Mouse (Mus musculus): ENCODE measurements at regions not wholly inside any gene's neighbourhood (a gene's known extent, or its start where the extent isn't known, plus 50 kb on each side); places are given as distances from the start of the nearest gene placed in this dataset.

- DNase-seq: peak; percentile 15 to 55
These were observed 114.3 kb downstream of the Rab38 start for GRCm38 (mm10) chr7:88544393-88544792.

GRCm38 (mm10) chr7:88544976-88545654 is 115.0 kb downstream of the Rab38 start:
- DNase-seq: no peak

- no peak for DNase-seq
These were observed 145.0 kb downstream of the Rab38 start for GRCm38 (mm10) chr7:88575073-88575472.

- DNase-seq: peak; percentile 4 to 41
These were observed 170.7 kb downstream of the Rab38 start for GRCm38 (mm10) chr7:88600781-88601180.

All from kidney, adult 8-10 months (tissue).